Mouse (Mus musculus) regulatory T cell (primary cell): ENCODE results near the gene Ubqln5.

Experiments
- in situ Hi-C: fragments of 300-600 bp; cut with MboI, MseI; formaldehyde crosslinking; loops from one replicate; pipeline ENCODE4 v1.15.1; 2025; ENCODE audit warnings: high pct_unique_total_duplicates

Ubqln5 gene

DNA sequence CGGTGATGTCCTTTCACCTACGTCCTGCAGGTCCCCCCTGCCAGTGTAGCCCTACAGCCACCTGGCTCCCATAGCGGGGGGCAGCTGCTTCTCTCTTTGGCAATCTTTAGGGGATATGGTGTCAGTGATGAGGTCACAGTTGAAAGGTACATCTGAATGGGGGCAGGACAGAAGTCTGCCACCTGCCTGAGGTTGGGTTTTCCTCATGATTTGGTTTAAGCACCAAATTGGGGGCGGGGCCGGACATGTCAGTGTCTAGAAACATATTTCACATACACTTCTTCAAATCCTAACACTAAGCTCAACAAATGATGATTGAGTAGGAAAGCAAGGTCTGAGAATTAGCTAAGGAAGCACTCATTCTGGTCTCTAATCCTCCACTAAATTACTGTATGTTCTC, at the start of gene Ubqln5:
Gene Ubqln5, minus strand, starts transcription at position 101 of the 400 bp plus-strand sequence.
- in situ Hi-C loops: no loop called here

DNA sequence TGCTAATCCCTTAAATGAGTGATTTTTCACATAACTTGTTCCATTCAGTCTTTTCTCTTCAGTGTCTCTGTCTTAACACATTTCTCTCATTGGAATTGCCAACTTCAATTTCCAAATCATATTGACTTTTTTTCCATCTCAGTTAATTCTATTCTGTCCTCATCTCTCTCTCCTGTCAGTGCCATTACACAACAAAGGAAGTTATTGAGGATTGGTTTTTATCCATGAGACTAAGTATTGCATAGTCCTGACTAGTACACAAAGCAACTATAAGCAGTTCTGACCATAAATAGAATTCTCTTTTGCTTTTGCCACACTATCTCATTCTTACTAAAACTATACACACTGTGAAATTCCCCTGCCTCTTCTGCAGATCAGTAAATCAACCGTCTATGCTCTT, 49.4 kb upstream of the Ubqln5 start:
- in situ Hi-C loops: no loop called here

DNA sequence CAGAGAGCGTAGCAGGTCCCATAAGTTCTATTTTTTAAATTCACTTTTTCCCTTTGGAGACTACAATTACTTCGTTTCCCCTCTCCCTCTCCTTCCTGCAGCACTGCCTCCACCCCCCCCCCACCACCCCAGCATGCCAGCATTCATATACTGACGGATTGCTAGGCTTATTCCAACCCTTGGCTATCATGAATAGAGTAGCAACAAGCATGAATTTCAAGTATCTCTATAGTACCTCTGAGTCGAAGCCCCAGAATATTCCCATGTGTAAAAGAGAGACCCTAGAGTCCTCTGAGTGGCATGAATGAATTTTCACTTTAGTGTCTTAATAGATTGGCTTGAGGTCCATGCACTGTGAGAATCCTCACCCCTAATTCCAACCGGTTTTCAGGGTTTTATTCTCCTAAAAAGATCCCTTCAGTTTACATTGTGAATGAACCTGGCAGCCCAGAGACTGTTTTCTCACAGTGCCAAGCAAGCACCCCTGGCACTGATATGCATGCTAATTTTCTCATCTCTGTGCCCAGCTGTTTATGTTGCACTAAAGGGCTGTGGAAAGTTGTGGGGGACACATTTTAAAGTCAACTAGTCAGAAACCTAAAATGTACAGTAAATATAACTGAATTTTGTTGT, 48.9 kb upstream of the Ubqln5 start:
- in situ Hi-C loops: no loop called here

DNA sequence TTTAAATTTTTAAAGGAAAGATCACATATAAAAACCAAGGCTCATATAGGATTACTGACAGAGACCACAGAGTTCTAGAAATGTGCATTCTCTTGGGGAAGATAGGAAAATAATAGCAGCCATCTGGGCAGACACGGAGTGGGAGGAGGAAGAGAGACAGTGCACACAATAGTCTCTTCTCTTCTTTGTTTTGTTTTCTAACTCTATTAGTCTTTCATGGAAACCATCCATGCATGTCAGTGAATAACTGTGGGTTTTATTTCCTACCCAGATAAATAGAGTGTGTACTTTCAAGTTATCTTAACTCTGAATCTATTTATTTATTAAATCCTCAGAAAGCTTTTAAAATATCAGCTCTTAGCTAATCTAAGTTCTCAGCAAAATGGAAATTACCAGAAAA, 45.5 kb upstream of the Ubqln5 start:
- in situ Hi-C loops: no loop called here

DNA sequence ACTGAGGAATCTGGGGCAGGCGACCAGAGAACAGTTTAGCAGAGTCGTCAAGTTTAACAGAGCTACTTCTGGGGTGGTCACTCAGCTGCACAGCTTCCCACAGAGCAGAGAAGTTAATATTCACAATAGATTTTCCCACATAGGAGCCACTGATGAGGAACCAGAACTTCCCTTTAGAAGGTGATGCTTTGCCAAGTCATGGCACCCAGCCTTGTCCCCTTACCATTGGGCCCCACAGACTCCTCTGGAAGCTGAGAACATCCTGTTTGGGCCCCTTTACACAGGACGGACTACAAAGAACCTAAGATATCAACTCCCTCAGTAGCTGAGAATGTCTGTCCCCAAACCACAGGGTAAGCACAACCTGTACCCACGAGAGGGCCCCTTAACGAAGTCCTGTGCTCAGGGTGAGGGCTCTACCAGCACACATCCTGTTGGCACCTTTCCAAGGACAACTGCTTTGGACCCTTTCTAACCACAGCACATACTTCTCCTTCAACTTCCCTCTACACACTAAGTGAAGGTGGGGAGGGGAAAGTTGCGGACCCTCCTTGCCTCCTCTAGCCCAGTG, 40.1 kb upstream of the Ubqln5 start:
- in situ Hi-C loops: no loop called here

DNA sequence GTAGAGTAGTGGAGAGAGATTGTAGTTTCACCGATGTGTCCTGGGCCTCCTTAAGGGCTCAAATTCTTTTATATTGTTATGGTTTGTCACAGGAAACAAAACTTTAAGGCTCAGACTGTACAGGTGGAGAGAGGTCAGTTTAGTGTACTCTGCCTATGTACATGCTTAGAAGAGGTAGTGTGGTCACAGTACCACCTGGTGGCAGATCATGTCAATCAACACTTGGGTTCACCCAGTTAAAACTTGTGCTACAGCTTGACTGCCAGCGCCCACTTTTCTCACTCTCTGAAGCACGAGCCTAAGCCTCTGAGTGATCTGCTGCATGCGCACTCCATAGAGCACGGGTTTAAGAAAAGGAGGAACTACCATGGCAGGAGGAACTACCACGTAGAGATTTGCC, 37.5 kb upstream of the Ubqln5 start:
- in situ Hi-C loops: no loop called here

DNA sequence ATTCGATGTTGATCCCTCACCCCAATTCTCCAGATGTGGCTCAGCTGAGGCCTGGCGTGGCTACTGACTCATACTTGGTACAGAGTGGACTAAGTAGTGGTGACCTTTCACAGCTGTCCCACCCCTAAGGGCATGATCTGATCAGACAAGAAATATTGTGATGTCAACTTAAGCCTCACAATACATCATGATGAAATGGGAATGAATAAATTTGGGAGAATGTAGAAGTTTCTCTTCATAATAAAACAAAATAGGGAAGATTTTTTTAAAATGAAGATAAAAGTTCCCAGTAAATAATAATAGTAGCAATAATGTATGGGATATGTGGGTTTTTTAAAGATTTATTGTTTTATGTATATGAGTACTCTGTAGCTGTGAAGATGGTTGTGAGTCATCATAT, 20.8 kb upstream of the Ubqln5 start, which contains the start of gene Ubqlnl:
Gene Ubqlnl, minus strand, starts transcription at position 101 of the 400 bp plus-strand sequence.
- in situ Hi-C loops: no loop called here

DNA sequence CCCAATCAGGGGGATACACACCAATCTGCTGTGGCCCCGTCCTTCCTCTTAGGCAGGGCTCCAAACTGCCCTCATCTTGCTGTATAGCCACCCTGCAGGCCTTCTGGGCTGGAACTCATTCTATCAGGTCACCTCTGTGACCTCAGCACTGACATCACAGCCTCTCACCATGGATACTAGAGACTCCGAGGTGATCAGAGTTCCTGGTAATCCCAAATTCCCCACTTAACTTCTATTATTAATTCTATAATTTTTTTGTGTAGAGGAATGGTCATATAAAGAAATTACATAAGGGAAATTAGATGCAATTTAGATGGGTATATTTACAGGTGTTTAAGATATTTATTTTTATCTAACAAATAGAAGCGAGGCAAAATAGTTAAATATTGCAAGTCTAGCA, 13.6 kb upstream of the Ubqln5 start, which contains the start of gene Ubqln3:
Gene Ubqln3, minus strand, starts transcription at position 101 of the 400 bp plus-strand sequence.
- in situ Hi-C loops: no loop called here

DNA sequence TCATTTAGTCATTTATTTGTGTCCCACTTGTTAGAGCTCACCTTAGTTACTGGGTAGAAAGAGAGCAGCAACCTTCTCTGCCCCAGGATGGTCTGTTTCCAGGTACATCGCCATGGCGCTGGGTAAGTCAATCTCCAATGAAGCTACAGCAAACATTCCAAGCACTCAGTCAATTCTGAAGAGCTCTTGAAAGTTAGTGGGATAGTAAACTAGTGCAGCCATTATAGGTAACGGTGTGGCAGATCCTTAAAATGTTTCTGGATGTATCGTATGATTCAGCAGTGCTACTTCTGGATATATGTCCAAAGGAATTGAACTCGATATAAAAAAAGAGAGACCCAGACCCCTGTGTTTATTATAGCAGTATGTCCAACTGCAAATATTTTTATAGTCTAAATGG, 7.7 kb upstream of the Ubqln5 start, which contains the start of gene Olfr643:
Gene Olfr643, minus strand, starts transcription at position 101 of the 400 bp plus-strand sequence.
- in situ Hi-C loops: no loop called here

DNA sequence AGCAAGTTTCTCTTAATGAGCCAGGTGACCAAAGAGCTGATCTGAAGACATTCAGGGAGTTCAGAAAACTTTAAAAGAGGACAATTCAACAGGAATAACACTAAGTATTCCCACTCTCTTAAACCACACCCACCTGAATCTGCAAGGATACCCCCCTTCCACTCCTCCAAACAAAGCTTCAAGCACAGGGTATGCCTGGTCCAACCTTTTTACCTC, 25.0 kb downstream of the Ubqln5 start, which contains the start of gene Olfr646:
Gene Olfr646, plus strand, starts transcription at position 117 of the 216 bp plus-strand sequence.
- in situ Hi-C loops: no loop called here

DNA sequence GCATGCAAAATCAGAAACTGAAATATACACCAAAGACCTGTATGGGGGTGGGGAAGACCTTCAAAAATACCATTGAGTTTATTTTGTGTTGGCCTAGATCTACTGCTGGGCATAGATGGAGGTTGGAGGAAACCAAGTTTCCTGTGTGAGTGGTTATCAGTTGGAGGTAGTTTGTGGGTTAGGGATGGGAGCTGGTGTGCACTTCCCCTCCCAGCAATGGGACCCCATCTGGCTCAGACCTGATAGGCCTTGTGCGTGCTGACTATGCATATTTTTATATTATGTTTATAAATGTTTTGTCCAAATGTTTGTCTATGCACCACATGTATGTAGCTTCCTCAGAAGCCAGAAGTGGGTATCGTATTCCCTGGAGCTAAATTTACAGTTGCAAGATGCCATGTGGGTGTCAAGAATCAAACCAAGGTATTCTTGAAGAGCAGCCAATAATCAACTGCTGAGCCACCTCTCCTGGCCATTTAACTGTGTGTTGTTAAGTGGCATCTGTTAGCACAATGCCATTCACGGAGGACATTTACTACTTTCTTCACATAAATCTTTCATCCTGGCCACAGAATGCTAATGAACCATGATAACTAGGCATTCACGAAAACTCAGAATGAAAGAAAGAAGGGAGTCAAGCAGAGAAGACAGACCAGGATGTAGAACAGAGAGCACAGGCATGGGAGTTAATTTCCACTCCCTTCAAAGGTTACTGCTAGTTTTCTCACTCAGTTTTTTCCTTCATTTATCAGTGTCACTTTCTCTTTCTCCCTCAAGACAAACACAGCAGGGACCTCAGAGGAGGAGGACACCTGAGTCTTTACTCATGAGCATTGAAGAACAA, 25.5 kb downstream of the Ubqln5 start:
- in situ Hi-C loops: no loop called here

DNA sequence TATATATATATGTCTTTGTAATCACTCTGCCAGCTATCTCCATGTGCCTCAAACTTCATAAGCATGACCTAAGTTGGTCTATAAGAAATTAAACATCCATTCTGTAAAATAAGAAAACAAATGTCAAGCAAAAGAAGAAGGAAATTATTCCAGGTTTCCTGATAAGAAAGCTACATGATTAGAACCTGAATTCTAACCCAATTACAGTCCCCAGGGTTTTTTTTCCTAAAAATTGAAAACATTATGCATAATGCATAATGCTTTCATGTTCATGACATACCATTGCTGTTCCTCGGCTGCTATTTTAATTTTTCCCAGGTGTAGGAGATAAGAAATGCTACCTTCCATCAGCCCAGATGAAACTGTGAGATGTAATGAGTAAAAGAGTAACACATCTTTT, 44.3 kb downstream of the Ubqln5 start, which contains the start of gene Olfr645:
Gene Olfr645, minus strand, starts transcription at position 101 of the 400 bp plus-strand sequence.
- in situ Hi-C loops: no loop called here
